Mouse (Mus musculus): ENCODE data around the gene Atf7ip. TPM values are rescaled to one million over a fixed set of nuclear protein-coding genes. Genes with fewer than 3 reads are reported as not detected.

Atf7ip gene
- polyA plus RNA-seq, 1 experiment from 2014 or later = 38.0 TPM

DNA sequence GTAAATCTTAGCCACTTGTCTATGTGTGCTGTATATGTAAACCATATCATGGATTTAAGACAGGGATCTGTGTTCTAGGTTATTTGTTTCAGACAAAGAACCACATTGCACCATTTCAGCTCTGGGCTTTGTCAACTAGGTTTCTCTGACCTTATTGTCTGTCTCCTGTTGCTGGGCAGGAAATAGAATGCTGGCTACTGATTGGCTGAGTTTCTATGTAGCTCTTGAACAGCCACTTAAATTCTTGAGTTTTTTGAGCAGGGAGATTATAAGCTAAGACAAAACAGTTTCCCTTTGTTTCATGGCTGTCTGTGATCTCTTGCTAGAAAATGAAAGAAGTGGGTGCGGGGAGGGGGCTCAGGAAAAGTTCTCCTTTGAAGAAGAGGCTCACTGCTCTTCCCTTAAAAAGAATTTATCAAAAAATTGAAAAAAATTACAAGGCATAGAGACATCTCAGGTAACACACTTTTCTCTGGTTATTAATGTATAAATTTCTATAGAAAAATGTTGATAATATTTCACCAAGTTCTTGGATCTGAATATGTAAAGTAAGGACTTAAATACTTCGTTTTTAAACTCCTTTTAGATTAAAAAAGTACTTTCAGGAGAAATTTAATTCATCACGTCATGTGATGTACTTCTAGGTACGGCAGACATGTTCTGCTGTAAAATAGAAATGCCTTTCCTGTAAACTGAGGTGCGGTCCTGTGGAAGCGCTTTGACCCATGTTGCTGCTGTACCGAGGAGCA, 49.0 kb downstream of the Atf7ip start:
- WGBS = 84% methylated on average over 7 of the region's 7 CpGs
- H3K9ac ChIP-seq (replicated peaks; ENCODE audit: low read length) = no peak overlapping the region
- no peak for ATAC-seq (ENCODE audit: low FRiP score, low TSS enrichment)
- H3K4me3 ChIP-seq (ENCODE audit: low read length) = no peak overlapping the region
- H3K27ac ChIP-seq (ENCODE audit: low read length) = peak overlapping the region; percentile 27
- H3K4me2 ChIP-seq (replicated peaks; ENCODE audit: low read depth, low read length) = no peak overlapping the region
- no peaks in the 10 kb centered on the region for H3K27me3 ChIP-seq (ENCODE audit: insufficient read depth, low read length)
- no peaks in the 10 kb centered on the region for H3K9me3 ChIP-seq (ENCODE audit: low read length)
- H3K36me3 ChIP-seq (ENCODE audit: insufficient read depth, low read length) = peaks cover 7% of the 10 kb centered on the region
- H3K4me1 ChIP-seq (ENCODE audit: insufficient read depth, low read length) = 0 out of 2 replicates have a peak, but pooled peaks cover 6% of the 10 kb centered on the region

DNA sequence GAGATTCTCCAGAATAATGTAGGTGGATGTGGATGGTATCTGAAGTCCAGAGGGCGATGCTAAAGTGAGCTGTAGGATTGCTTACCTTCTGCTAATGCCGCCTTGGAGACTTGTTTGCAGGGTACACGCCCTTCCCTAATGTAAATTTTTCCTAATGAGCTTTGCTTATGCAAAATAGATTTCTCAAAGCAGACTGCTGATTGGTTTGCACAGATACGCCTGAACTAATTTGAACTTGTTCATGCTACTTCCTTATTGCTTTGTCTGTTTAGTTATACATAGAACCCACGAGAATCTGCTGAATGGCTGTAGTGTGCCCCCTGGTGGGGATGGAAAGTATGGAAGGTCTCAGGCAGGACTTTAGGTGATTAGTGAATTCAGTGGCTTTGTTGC, 49.6 kb downstream of the Atf7ip start:
- Histone ChIP-seq H3K27me3 (ENCODE audit: insufficient read depth, low read length) (no peaks in the 10 kb centered on the region), H3K4me1 (ENCODE audit: insufficient read depth, low read length) (0 out of 2 replicates have a peak, but pooled peaks cover 6% of the 10 kb centered on the region), H3K9me3 (ENCODE audit: low read length) (no peaks in the 10 kb centered on the region), H3K36me3 (ENCODE audit: insufficient read depth, low read length) (peaks cover 12% of the 10 kb centered on the region), H3K4me2 (replicated peaks; ENCODE audit: low read depth, low read length) (no peak overlapping the region), H3K9ac (replicated peaks; ENCODE audit: low read length) (no peak overlapping the region), H3K4me3 (ENCODE audit: low read length) (no peak overlapping the region), H3K27ac (ENCODE audit: low read length) (peak overlapping the region; percentile 19; the same call in 1 of the 2 replicates)
- peak; percentile 39; the same call in 1 of the 2 replicates for ATAC-seq (ENCODE audit: low FRiP score, low TSS enrichment)
- 74% methylated on average over 5 of the region's 5 CpGs for WGBS

DNA sequence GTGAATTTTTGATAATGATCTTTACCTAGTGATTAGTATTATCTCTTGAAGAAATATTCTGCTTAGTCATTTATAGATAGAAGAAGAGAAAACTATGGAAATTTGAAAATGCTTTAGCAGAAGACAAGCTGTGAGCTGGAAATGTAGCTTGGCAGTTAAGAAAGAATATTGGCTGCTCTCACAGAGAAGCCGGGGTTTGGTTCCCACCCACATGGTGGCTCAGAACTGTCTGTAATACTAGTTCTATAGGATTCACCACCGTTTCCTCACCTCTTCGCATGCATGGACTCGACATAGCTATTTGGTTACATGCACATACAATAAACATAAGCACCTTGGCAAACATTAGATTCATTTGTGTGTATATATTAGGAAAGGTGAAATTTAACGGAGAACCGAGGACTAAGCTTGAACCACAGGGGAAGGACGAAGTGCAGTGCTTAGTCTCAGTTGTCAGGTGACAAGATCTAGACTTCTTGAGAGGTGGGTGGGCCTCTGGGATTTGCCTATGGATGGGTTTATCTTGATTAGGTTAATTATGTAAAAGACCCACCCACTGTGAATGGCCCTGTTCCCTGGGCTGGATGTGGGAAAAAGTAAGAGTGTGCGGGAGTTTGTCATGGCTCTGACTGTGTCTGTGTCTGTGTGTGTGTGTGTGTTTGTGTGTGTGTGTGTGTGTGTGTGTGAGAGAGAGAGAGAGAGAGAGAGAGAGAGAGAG, 52.5 kb downstream of the Atf7ip start:
- Histone ChIP-seq H3K27ac (ENCODE audit: low read length) (no peak overlapping the region), H3K36me3 (ENCODE audit: insufficient read depth, low read length) (peaks cover 36% of the 10 kb centered on the region), H3K4me1 (ENCODE audit: insufficient read depth, low read length) (no peaks in the 10 kb centered on the region), H3K27me3 (ENCODE audit: insufficient read depth, low read length) (no peaks in the 10 kb centered on the region), H3K4me2 (replicated peaks; ENCODE audit: low read depth, low read length) (no peak overlapping the region), H3K9me3 (ENCODE audit: low read length) (peaks cover 3% of the 10 kb centered on the region; the same call in 1 of the 2 replicates), H3K9ac (replicated peaks; ENCODE audit: low read length) (no peak overlapping the region), H3K4me3 (ENCODE audit: low read length) (no peak overlapping the region)
- no peak for ATAC-seq (ENCODE audit: low FRiP score, low TSS enrichment)
- 90% methylated on average over 8 of the region's 8 CpGs for WGBS

DNA sequence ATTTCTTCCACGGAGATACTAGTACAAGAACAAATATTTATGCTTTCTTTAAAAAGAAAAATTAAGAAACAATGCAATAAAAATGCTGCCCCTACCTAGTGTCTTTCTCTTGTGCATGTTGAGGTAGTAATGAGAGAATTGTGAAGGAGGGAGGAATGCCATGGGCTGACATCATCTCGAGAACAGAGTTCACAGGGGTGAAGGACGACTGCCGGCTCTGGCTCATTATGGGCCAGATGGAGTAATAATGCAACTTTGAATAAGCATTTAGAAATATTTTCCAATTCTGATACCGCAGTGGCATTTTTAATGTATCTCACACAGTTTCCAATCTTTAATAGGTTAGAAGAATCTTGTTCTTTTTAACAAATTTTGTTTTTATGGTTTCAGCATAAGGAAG, 60.0 kb downstream of the Atf7ip start:
- Histone ChIP-seq H3K36me3 (ENCODE audit: insufficient read depth, low read length) (peaks cover 63% of the 10 kb centered on the region), H3K27ac (ENCODE audit: low read length) (no peak overlapping the region), H3K9me3 (ENCODE audit: low read length) (peaks cover 13% of the 10 kb centered on the region), H3K27me3 (ENCODE audit: insufficient read depth, low read length) (no peaks in the 10 kb centered on the region), H3K4me1 (ENCODE audit: insufficient read depth, low read length) (no peaks in the 10 kb centered on the region), H3K4me2 (replicated peaks; ENCODE audit: low read depth, low read length) (no peak overlapping the region), H3K4me3 (ENCODE audit: low read length) (no peak overlapping the region), H3K9ac (replicated peaks; ENCODE audit: low read length) (no peak overlapping the region)
- no peak for ATAC-seq (ENCODE audit: low FRiP score, low TSS enrichment)
- WGBS = 87% methylated on average over 5 of the region's 5 CpGs

DNA sequence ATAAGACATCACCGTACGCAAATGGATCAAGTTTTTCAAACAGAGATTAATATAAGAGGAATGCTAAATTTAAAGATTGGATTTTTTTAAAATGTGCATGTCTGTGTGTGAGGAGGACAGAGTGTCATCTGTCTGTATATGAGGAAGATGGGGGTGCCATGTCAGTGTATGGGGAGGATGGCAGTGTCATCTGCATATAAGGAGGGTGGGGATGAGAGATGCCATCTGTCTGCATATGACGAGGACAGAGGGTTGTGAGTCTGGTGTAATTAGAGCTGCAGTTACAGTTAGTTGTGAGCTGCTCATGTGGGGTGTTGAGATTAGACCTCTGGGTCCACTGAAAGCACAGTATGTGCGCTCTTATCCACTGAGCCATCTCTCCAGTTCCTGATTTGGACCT, 84.8 kb downstream of the Atf7ip start:
- ATAC-seq (ENCODE audit: low FRiP score, low TSS enrichment) = no peak
- no peak overlapping the region for H3K4me3 ChIP-seq (ENCODE audit: low read length)
- peaks cover 49% of the 10 kb centered on the region for H3K36me3 ChIP-seq (ENCODE audit: insufficient read depth, low read length)
- no peaks in the 10 kb centered on the region for H3K27me3 ChIP-seq (ENCODE audit: insufficient read depth, low read length)
- no peaks in the 10 kb centered on the region for H3K9me3 ChIP-seq (ENCODE audit: low read length)
- H3K9ac ChIP-seq (replicated peaks; ENCODE audit: low read length) = no peak overlapping the region
- H3K4me2 ChIP-seq (replicated peaks; ENCODE audit: low read depth, low read length) = no peak overlapping the region
- WGBS = 89% methylated on average over 4 of the region's 4 CpGs
- H3K4me1 ChIP-seq (ENCODE audit: insufficient read depth, low read length) = no peaks in the 10 kb centered on the region
- no peak overlapping the region for H3K27ac ChIP-seq (ENCODE audit: low read length)

DNA sequence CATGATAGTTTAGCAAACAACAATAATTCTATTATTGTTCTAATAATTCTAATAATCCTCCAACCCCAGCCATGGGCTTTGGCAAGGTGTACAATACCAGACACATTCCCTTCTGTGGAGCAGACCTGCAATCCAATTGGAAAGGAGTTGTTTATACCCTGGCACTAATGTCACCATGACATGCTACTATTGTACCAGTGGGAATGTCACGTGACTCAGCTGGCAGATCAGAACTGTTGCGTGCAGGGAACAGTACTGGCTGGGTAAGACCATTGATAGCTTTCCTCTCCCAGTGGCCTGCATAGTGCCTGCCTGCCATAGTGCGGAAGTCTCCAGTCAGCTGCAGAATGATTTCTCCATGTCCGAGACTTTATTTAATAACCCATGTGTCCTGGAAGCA, 88.6 kb downstream of the Atf7ip start:
- no peak for ATAC-seq (ENCODE audit: low FRiP score, low TSS enrichment)
- Histone ChIP-seq H3K4me1 (ENCODE audit: insufficient read depth, low read length) (no peaks in the 10 kb centered on the region), H3K27ac (ENCODE audit: low read length) (no peak overlapping the region), H3K9me3 (ENCODE audit: low read length) (no peaks in the 10 kb centered on the region), H3K36me3 (ENCODE audit: insufficient read depth, low read length) (peaks cover 51% of the 10 kb centered on the region), H3K4me2 (replicated peaks; ENCODE audit: low read depth, low read length) (no peak overlapping the region), H3K27me3 (ENCODE audit: insufficient read depth, low read length) (no peaks in the 10 kb centered on the region), H3K9ac (replicated peaks; ENCODE audit: low read length) (no peak overlapping the region), H3K4me3 (ENCODE audit: low read length) (no peak overlapping the region)
- WGBS = 91% methylated on average over 4 of the region's 4 CpGs

DNA sequence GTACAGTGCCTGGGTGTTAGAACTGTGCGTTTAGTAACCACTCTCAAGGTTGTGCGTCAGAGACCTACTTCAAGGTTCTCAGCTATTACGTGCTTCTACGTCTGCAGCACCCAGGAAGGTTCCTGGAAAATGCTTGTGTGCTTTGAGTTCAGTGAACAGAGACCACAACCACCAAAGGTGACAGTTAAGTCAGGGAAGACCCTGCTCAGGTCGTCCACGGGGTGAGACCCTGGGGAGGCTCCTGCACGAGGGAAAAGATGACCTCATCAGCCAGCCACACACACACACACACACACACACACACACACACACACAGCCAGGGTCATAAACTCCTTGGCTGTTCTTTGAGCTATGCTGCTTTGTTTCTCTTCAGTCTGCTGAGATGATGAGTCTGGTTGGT, 96.6 kb downstream of the Atf7ip start:
- peaks cover 79% of the 10 kb centered on the region for H3K36me3 ChIP-seq (ENCODE audit: insufficient read depth, low read length)
- H3K4me2 ChIP-seq (replicated peaks; ENCODE audit: low read depth, low read length) = no peak overlapping the region
- H3K27ac ChIP-seq (ENCODE audit: low read length) = no peak overlapping the region
- no peaks in the 10 kb centered on the region for H3K27me3 ChIP-seq (ENCODE audit: insufficient read depth, low read length)
- no peak for ATAC-seq (ENCODE audit: low FRiP score, low TSS enrichment)
- H3K9ac ChIP-seq (replicated peaks; ENCODE audit: low read length) = no peak overlapping the region
- H3K9me3 ChIP-seq (ENCODE audit: low read length) = no peaks in the 10 kb centered on the region
- no peaks in the 10 kb centered on the region for H3K4me1 ChIP-seq (ENCODE audit: insufficient read depth, low read length)
- H3K4me3 ChIP-seq (ENCODE audit: low read length) = no peak overlapping the region
- WGBS = 77% methylated on average over 7 of the region's 7 CpGs

DNA sequence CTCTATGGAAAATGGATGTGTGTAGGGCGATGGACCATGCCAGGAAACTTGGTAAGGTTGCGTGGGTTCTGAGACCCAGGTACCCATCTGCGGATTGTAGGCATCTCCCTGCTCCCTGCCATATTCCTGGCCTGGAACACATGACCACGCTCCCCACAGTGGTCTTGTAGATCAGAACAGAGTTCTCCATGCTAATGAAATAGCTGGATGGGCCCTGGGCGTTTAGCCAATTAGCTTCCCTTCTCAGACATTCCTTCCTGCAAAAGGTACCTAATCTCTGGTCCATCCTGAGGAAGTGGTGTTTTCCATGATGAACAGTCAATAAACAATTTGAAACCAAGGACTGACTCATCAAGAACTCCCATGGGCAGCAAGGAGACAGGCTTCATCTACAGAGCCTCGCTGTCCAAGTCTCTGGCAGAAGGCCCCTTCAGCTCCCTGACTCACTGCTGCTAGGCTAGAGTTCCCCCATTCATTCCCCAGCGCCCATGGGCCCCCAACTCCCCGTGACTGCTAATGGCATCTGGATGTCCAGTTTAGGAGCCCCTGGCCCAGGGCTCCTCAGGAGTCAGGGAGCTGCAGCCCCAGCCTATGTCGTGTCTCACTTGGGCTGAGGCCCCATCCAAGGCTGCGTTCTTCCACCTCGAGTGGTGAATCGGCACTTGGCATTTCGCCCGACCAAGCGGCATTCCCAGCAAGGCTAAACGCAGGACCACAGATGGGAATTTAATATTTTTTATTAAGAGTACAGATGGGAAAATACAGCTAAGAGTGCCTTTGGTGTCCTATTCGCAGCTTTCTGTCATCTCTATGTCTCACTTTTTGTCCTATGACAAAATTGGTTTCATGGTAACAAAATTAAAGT, 105.6 kb downstream of the Atf7ip start:
- Histone ChIP-seq H3K9me3 (ENCODE audit: low read length) (peaks cover 11% of the 10 kb centered on the region; the same call in 1 of the 2 replicates), H3K36me3 (ENCODE audit: insufficient read depth, low read length) (peaks cover 50% of the 10 kb centered on the region), H3K9ac (replicated peaks; ENCODE audit: low read length) (no peak overlapping the region), H3K4me2 (replicated peaks; ENCODE audit: low read depth, low read length) (no peak overlapping the region), H3K27ac (ENCODE audit: low read length) (no peak overlapping the region), H3K27me3 (ENCODE audit: insufficient read depth, low read length) (no peaks in the 10 kb centered on the region), H3K4me1 (ENCODE audit: insufficient read depth, low read length) (no peaks in the 10 kb centered on the region), H3K4me3 (ENCODE audit: low read length) (no peak overlapping the region)
- WGBS = 93% methylated on average over 17 of the region's 17 CpGs
- ATAC-seq (ENCODE audit: low FRiP score, low TSS enrichment) = 0 out of 2 replicates have a peak, but pooled peaks have one; percentile 19

DNA sequence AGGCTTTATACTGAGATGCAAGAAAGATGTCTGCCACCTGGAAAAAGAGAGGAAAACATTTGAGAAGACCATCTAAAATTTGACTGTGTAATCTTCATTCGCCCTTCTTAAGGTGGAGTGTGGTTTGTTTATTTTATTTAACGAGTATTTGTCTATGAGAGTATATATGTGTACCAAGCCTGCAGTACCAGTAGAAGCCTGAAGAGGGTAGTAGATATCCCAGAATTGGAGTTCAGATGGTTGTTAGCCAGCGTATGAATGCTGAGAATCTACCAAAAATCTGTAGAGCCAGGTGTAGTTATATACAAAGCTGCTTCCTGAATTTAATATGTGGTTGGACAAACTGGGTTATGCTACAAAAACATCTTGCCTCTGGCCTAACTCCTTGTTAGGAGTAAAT, 106.3 kb downstream of the Atf7ip start:
- H3K27ac ChIP-seq (ENCODE audit: low read length) = no peak overlapping the region
- H3K36me3 ChIP-seq (ENCODE audit: insufficient read depth, low read length) = peaks cover 44% of the 10 kb centered on the region
- 97% methylated on average over 3 of the region's 3 CpGs for WGBS
- peaks cover 11% of the 10 kb centered on the region; the same call in 1 of the 2 replicates for H3K9me3 ChIP-seq (ENCODE audit: low read length)
- ATAC-seq (ENCODE audit: low FRiP score, low TSS enrichment) = no peak
- H3K9ac ChIP-seq (replicated peaks; ENCODE audit: low read length) = no peak overlapping the region
- H3K27me3 ChIP-seq (ENCODE audit: insufficient read depth, low read length) = no peaks in the 10 kb centered on the region
- H3K4me2 ChIP-seq (replicated peaks; ENCODE audit: low read depth, low read length) = no peak overlapping the region
- no peak overlapping the region for H3K4me3 ChIP-seq (ENCODE audit: low read length)
- no peaks in the 10 kb centered on the region for H3K4me1 ChIP-seq (ENCODE audit: insufficient read depth, low read length)
